Mouse (Mus musculus) bone marrow, adult 2 months (tissue): ENCODE measurements around the gene Cbx1. TPM values are rescaled to one million over a fixed set of nuclear protein-coding genes. Genes with fewer than 3 reads are reported as not detected.
"Not testable (repeated sequence)": the region's sequence is repeated elsewhere in the genome, so short reads cannot be mapped to it uniquely, and the experiment has no call there.

ENCODE experiments used
- H3K27ac ChIP-seq: fragments of 200-500 bp; 2 replicates; pipeline ENCODE4 v1.5.1; 2012; ENCODE audit warnings: low read depth, mild to moderate bottlenecking, control low read depth, inconsistent platforms, low read length; ENCODE audit not compliant: control insufficient read depth, poor library complexity, insufficient read depth
- H3K4me1 ChIP-seq: fragments of 200-500 bp; 2 replicates; pipeline ENCODE4 v1.6.1; 2011; ENCODE audit warnings: low read length; ENCODE audit not compliant: control insufficient read depth, insufficient read depth
- H3K4me3 ChIP-seq: fragments of 200-500 bp; replicated peaks from 2 replicates; pipeline ENCODE3; 2011; ENCODE audit warnings: mild to moderate bottlenecking, low read depth, low read length, control low read depth; ENCODE audit not compliant: control insufficient read depth
- CTCF ChIP-seq: fragments of 200-500 bp; IDR thresholded peaks from 2 replicates; pipeline ENCODE4 v1.5.1; 2011; ENCODE audit warnings: low read length, control low read depth; ENCODE audit not compliant: control insufficient read depth, insufficient read depth
- POLR2A ChIP-seq: fragments of 200-500 bp; IDR thresholded peaks from 2 replicates; pipeline ENCODE4 v1.6.1; 2011; ENCODE audit warnings: low read depth, mild to moderate bottlenecking, control low read depth, low read length, borderline replicate concordance; ENCODE audit not compliant: control insufficient read depth
- WGBS: fragments of 180-500 bp; shearing (Covaris S2); methylation state at CpG from one replicate; pipeline ENCODE4 v1.1.7; 2018; 5-methylcytosine and 5-hydroxymethylcytosine counted together
- polyA plus RNA-seq: library from polyadenylated mRNA; stranded (reverse); fragments of >200 nt; gene quantifications from 2 replicates; pipeline ENCODE4 v1.2.4, GENCODE M21; 2011; ENCODE audit warnings: low replicate concordance; ENCODE audit not compliant: missing spikeins, insufficient read depth, insufficient read length

Cbx1 gene
- polyA plus RNA-seq, 1 experiment = 60.2 TPM

DNA sequence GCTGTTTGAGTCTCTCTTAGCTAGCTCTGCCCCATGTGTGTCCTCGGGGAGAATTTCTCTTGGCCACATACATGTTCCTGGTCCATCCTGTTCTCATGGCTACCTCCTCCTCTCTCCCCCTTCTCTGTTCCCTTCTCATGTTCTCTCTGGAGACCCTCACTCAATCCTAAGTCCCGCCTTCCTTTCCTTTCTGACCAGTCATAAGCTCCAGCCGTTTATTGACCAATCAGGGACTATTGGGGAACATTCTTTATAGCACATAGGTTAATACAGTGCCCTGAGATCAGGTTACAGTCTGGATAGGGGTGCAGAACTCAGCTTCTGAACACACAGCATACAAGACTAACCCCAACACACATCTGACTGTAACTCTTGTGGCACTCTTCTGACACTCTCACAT, 58.3 kb downstream of the Cbx1 start:
- no peaks in the 10 kb centered on the region for H3K4me1 ChIP-seq
- 58% methylated on average over 3 of the region's 3 CpGs for WGBS
- H3K27ac ChIP-seq = no peak overlapping the region
- H3K4me3 ChIP-seq = no peak overlapping the region
- no peak for TF ChIP-seq CTCF
- no peak for TF ChIP-seq POLR2A

DNA sequence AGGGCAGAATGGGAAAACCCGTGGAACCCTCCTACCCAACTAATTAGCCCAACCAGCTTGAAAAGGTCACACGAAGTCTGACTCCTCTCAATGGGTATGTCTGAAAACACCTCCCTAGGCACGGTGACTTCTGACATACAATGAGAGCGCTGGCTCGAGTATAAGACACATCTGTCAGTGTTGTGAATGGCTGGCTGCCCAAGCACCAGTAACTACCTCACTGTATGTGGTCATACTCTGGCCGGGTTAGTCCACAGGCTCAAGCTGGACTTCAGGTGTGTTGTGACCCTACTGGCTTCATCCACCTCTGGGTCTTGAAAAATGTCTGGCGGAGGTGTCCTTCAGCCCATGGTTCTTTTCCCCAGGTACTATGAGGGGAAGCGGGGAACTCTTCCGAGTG, 59.8 kb downstream of the Cbx1 start:
- WGBS = 74% methylated on average over 9 of the region's 9 CpGs
- TF ChIP-seq POLR2A (no peak), CTCF (no peak)
- Histone ChIP-seq H3K27ac (no peak overlapping the region), H3K4me3 (no peak overlapping the region), H3K4me1 (no peaks in the 10 kb centered on the region)

DNA sequence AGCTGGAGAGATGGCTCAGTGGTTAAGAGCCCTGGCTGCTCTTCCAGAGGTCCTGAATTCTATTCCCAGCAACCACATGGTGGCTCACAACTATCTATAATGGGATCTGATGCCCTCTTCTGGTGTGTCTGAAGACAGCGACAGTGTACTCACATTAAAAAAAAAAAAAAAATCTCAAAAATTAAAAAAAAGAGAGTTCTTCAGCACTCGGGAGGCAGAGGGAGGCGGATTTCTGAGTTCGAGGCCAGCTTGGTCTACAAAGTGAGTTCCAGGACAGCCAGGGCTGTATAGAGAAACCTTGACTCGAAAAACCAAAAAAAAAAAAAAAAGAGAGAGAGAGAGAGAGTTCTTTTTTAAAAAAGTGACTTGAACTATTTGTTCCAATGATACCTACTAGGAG, 60.2 kb downstream of the Cbx1 start:
- 59% methylated on average over 5 of the region's 5 CpGs for WGBS
- not testable (repeated sequence) for H3K27ac ChIP-seq, H3K4me3 ChIP-seq, H3K4me1 ChIP-seq

DNA sequence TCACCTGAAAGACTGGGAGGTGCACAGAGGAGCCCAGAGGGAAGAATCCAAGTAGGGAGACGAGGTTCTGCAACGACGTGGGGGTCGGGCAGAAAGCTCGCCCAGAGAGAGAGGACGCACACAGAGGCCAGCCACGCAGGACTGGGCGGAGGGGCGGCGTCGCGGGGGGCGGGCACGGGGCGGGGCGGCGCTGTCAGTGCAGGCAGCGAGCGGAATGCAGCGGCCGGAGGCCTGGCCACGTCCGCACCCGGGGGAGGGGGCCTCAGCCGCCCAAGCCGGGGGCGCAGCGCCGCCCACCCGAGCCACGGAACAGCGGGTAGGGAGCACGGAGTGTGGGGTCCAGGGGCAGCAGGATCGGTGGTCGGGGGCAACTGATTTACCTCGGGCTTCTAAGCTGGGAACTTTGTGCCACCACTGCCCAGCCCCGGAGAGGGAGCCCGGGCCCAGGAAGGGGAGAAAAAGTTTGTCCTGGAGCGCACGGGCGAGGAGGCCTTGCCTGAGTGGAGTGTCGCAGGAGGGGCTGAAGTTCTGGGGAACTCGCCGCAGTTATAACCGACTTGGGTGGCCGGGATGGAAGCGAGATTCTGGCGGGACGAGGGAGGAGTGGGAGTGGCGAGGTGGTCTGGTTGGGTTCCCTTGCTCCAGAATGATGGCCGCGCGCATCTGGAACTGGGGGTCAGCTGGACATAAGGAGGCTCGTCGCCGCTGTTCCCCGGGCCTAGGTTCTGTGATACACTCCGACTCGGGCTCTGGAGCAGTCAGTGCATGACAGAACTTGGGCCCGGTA, 60.9 kb downstream of the Cbx1 start, which contains the start of gene Copz2:
Copz2 (plus strand) TSS at position 190 of the 787 bp plus-strand sequence.
- under 1% methylated on average over 54 of the region's 60 CpGs for WGBS
- Histone ChIP-seq H3K27ac (no peak within 1 kb of the TSS), H3K4me1 (no peaks in the 10 kb centered on the region), H3K4me3 (peak within 1 kb of the TSS; percentile 29)
- TF ChIP-seq CTCF = no peak
- no peak for TF ChIP-seq POLR2A

- WGBS = 77% methylated on average over 5 of the region's 5 CpGs
- TF ChIP-seq POLR2A = no peak
- no peak for TF ChIP-seq CTCF
- Histone ChIP-seq H3K4me1 (no peaks in the 10 kb centered on the region; the same call in 1 of the 2 replicates), H3K4me3 (no peak overlapping the region), H3K27ac (no peak overlapping the region)
Measured at GRCm38 (mm10) chr11:96857446-96857845, 68.5 kb downstream of the Cbx1 start.

Other genes with a start within 250 kb of the Cbx1 start
- 27.5 and 37.0 TPM in 2 replicates for gene Snx11, start 11.6 kb upstream of the Cbx1 start, polyA plus RNA-seq
- gene Nfe2l1, start 40.8 kb downstream of the Cbx1 start, polyA plus RNA-seq = 36.7 and 54.1 TPM in 2 replicates
- 6.0 and 19.2 TPM in 2 replicates for gene Copz2, start 60.7 kb downstream of the Cbx1 start, polyA plus RNA-seq
- 16.4 and 39.4 TPM in 2 replicates for gene Cdk5rap3, start 127.4 kb downstream of the Cbx1 start, polyA plus RNA-seq
- not detected in 2 replicates for gene Prr15l, start 139.0 kb downstream of the Cbx1 start, polyA plus RNA-seq
- 65.6 and 132 TPM in 2 replicates for gene Pnpo, start 154.9 kb downstream of the Cbx1 start, polyA plus RNA-seq
- gene Sp2, start 193.8 kb downstream of the Cbx1 start, polyA plus RNA-seq = 14.6 and 16.9 TPM in 2 replicates
- gene Sp6, start 224.3 kb downstream of the Cbx1 start, polyA plus RNA-seq = 1.00 TPM in 1 of 2 replicates, not detected in the other
- gene Scrn2, start 240.8 kb downstream of the Cbx1 start, polyA plus RNA-seq = 3.0 and 6.7 TPM in 2 replicates